Mouse (Mus musculus): Measurements from ENCODE around the gene Ssxb8. TPM values are rescaled to one million over a fixed set of nuclear protein-coding genes. Genes with fewer than 3 reads are reported as not detected.
"Not testable (repeated sequence)": the region's sequence is repeated elsewhere in the genome, so short reads cannot be mapped to it uniquely, and the experiment has no call there.

The Ssxb8 gene
- polyA plus RNA-seq (2016; fragmentation: Nextera tagmentation; extraction: Ambion mirVana) = not detected in 2 replicates

- not testable (repeated sequence) for H3K4me3 ChIP-seq; H3K27ac ChIP-seq (replicated peaks); H3K4me1 ChIP-seq; H3K27me3 ChIP-seq (ENCODE audit: low read depth, poor library complexity, severe bottlenecking); H3K36me3 ChIP-seq; H3K9me3 ChIP-seq (replicated peaks); DNase-seq (ENCODE audit: low spot score)
- WGBS = 66% methylated on average over 1 of the region's 1 CpGs
Measured at GRCm38 (mm10) chrX:8690744-8691143, at the start of gene Ssxb8. Gene Ssxb8, minus strand, starts transcription at chrX:8690844.

GRCm38 (mm10) chrX:8732907-8733306, 42.3 kb upstream of the Ssxb8 start:
- no peaks in the 10 kb centered on the region for H3K4me1 ChIP-seq
- no peak overlapping the region for H3K4me3 ChIP-seq
- H3K36me3 ChIP-seq = no peaks in the 10 kb centered on the region
- no peaks in the 10 kb centered on the region for H3K27me3 ChIP-seq (ENCODE audit: low read depth, poor library complexity, severe bottlenecking)
- peaks cover 26% of the 10 kb centered on the region for H3K9me3 ChIP-seq (replicated peaks)
- DNase-seq (ENCODE audit: low spot score) = no peak
- 53% methylated on average over 5 of the region's 5 CpGs for WGBS
- no peak overlapping the region for H3K27ac ChIP-seq (replicated peaks)

GRCm38 (mm10) chrX:8663085-8663484, 27.6 kb downstream of the Ssxb8 start:
- H3K27me3 ChIP-seq (ENCODE audit: low read depth, poor library complexity, severe bottlenecking) = no peaks in the 10 kb centered on the region

More at GRCm38 (mm10) chrX:8663085-8663484, 27.6 kb downstream of the Ssxb8 start:
- H3K27ac ChIP-seq (replicated peaks) = no peak overlapping the region
- no peak for DNase-seq (ENCODE audit: low spot score)
- H3K9me3 ChIP-seq (replicated peaks) = peaks cover 28% of the 10 kb centered on the region
- H3K4me1 ChIP-seq = no peaks in the 10 kb centered on the region
- H3K4me3 ChIP-seq = no peak overlapping the region
- no peaks in the 10 kb centered on the region for H3K36me3 ChIP-seq
- 84% methylated on average over 4 of the region's 4 CpGs for WGBS

Other genes with a start within 250 kb of the Ssxb8 start
- not detected in 2 replicates for gene Ssxb2, start 229.1 kb downstream of the Ssxb8 start, polyA plus RNA-seq (2016; fragmentation: Nextera tagmentation; extraction: Ambion mirVana)
- gene Gm14459, start 165.9 kb downstream of the Ssxb8 start, polyA plus RNA-seq (2016; fragmentation: Nextera tagmentation; extraction: Ambion mirVana) = not detected in 2 replicates
- not detected in 2 replicates for gene Ssxb6, start 142.6 kb downstream of the Ssxb8 start, polyA plus RNA-seq (2016; fragmentation: Nextera tagmentation; extraction: Ambion mirVana)
- not detected in 2 replicates for gene Ssxb3, start 99.0 kb downstream of the Ssxb8 start, polyA plus RNA-seq (2016; fragmentation: Nextera tagmentation; extraction: Ambion mirVana)
- gene Ssx9, start 57.6 kb upstream of the Ssxb8 start, polyA plus RNA-seq (2016; fragmentation: Nextera tagmentation; extraction: Ambion mirVana) = not detected in 2 replicates
- not detected in 2 replicates for gene Ssxb5, start 112.8 kb upstream of the Ssxb8 start, polyA plus RNA-seq (2016; fragmentation: Nextera tagmentation; extraction: Ambion mirVana)
- gene Gm6592, start 153.2 kb upstream of the Ssxb8 start, polyA plus RNA-seq (2016; fragmentation: Nextera tagmentation; extraction: Ambion mirVana) = not detected in 2 replicates
- gene Gm5751, start 183.4 kb upstream of the Ssxb8 start, polyA plus RNA-seq (2016; fragmentation: Nextera tagmentation; extraction: Ambion mirVana) = not detected in 2 replicates
- 3.4 and 3.9 TPM in 2 replicates for gene B630019K06Rik, start 201.5 kb upstream of the Ssxb8 start, polyA plus RNA-seq (2016; fragmentation: Nextera tagmentation; extraction: Ambion mirVana)

Data from midbrain, embryonic 10.5 days (tissue).